Mouse (Mus musculus) liver, embryonic 16.5 days (tissue): ENCODE data around the gene Csnk2a1. TPM values are rescaled to one million over a fixed set of nuclear protein-coding genes. Genes with fewer than 3 reads are reported as not detected.
"Not testable (repeated sequence)": the region's sequence is repeated elsewhere in the genome, so short reads cannot be mapped to it uniquely, and the experiment has no call there.

Experiments used
- ATAC-seq: fragments of 200-750 bp; cut with Nextera tagmentation; 2 replicates; pipeline ENCODE4 v1.8.0; 2017; ENCODE audit warnings: low read depth, mild to moderate bottlenecking, moderate number of reproducible peaks, moderate library complexity
- H3K27ac ChIP-seq: fragments of 300-500 bp; sonication (generic); 2 replicates; pipeline ENCODE4 v1.5.1; 2014; ENCODE audit warnings: mild to moderate bottlenecking, low read length
- H3K27me3 ChIP-seq: fragments of 300-500 bp; sonication (generic); 2 replicates; pipeline ENCODE4 v1.6.1; 2014; ENCODE audit warnings: low read depth, low read length, mixed read lengths; ENCODE audit not compliant: control insufficient read depth, insufficient read depth
- H3K36me3 ChIP-seq: fragments of 300-500 bp; sonication (generic); 2 replicates; pipeline ENCODE4 v1.6.1; 2014; ENCODE audit warnings: mild to moderate bottlenecking; ENCODE audit not compliant: control insufficient read depth, insufficient read depth
- H3K4me1 ChIP-seq: fragments of 300-500 bp; sonication (generic); 2 replicates; pipeline ENCODE4 v1.6.1; 2014; ENCODE audit warnings: low read depth, low read length, mixed read lengths; ENCODE audit not compliant: control insufficient read depth
- H3K4me2 ChIP-seq: fragments of 300-500 bp; sonication (generic); 2 replicates; pipeline ENCODE4 v1.6.1; 2014; ENCODE audit warnings: low read depth, low read length, mixed read lengths
- H3K4me3 ChIP-seq: fragments of 300-500 bp; sonication (generic); 2 replicates; pipeline ENCODE4 v1.5.1; 2014; ENCODE audit warnings: low read depth, mild to moderate bottlenecking, low read length
- H3K9ac ChIP-seq: fragments of 300-500 bp; sonication (generic); 2 replicates; pipeline ENCODE4 v1.6.1; 2014; ENCODE audit warnings: low read depth, low read length
- H3K9me3 ChIP-seq: fragments of 300-500 bp; sonication (generic); replicated peaks from 2 replicates; pipeline ENCODE4 v1.6.1; 2016; ENCODE audit warnings: low read length; ENCODE audit not compliant: control insufficient read depth
- WGBS: fragments of 180-500 bp; shearing (Covaris S2); extraction: QIAGEN DNeasy Blood & Tissue Kit; methylation state at CpG from one replicate; pipeline ENCODE4 v1.1.7; 2014; ENCODE audit not compliant: insufficient replicate concordance; 5-methylcytosine and 5-hydroxymethylcytosine counted together
- polyA plus RNA-seq: library from polyadenylated mRNA; unstranded; fragments of >200 nt; fragmentation: Nextera tagmentation; extraction: Ambion mirVana; gene quantifications from 2 replicates; pipeline ENCODE4 v1.2.1, GENCODE M21; 2015

The Csnk2a1 gene
- polyA plus RNA-seq, 1 experiment from 2014 or later: 33.5 TPM

- Histone ChIP-seq H3K27me3 (no peaks in the 10 kb centered on the region), H3K9ac (no peak overlapping the region), H3K4me1 (no peaks in the 10 kb centered on the region), H3K9me3 (no peaks in the 10 kb centered on the region), H3K36me3 (peaks cover 38% of the 10 kb centered on the region), H3K27ac (no peak overlapping the region), H3K4me3 (no peak overlapping the region), H3K4me2 (no peak overlapping the region)
- WGBS: 65% methylated on average over 2 of the region's 2 CpGs
- ATAC-seq: no peak
These were observed 47.0 kb downstream of the Csnk2a1 start for GRCm38 (mm10) chr2:152273639-152274038.

- no peak overlapping the region for H3K4me3 ChIP-seq
- 86% methylated on average over 3 of the region's 3 CpGs for WGBS
- no peak overlapping the region for H3K4me2 ChIP-seq
- H3K9me3 ChIP-seq: no peaks in the 10 kb centered on the region
- no peak overlapping the region for H3K27ac ChIP-seq
- peaks cover 19% of the 10 kb centered on the region for H3K36me3 ChIP-seq
- no peak overlapping the region for H3K9ac ChIP-seq
- no peak for ATAC-seq
- H3K27me3 ChIP-seq: no peaks in the 10 kb centered on the region
- H3K4me1 ChIP-seq: no peaks in the 10 kb centered on the region
These were observed 54.8 kb downstream of the Csnk2a1 start for GRCm38 (mm10) chr2:152281407-152281806.

GRCm38 (mm10) chr2:152287560-152287959 lies 60.9 kb downstream of the Csnk2a1 start:
- H3K27ac ChIP-seq: no peak overlapping the region
- H3K4me2 ChIP-seq: no peak overlapping the region
- H3K4me1 ChIP-seq: no peaks in the 10 kb centered on the region
- no peak for ATAC-seq
- peaks cover 11% of the 10 kb centered on the region for H3K36me3 ChIP-seq
- no peak overlapping the region for H3K9ac ChIP-seq
- WGBS: 75% methylated on average over 5 of the region's 5 CpGs
- no peak overlapping the region for H3K4me3 ChIP-seq
- H3K27me3 ChIP-seq: no peaks in the 10 kb centered on the region
- H3K9me3 ChIP-seq: no peaks in the 10 kb centered on the region

GRCm38 (mm10) chr2:152288046-152288445 lies 61.4 kb downstream of the Csnk2a1 start:
- no peak overlapping the region for H3K4me2 ChIP-seq
- WGBS: 71% methylated on average over 8 of the region's 8 CpGs
- ATAC-seq: no peak
- no peak overlapping the region for H3K4me3 ChIP-seq
- no peak overlapping the region for H3K27ac ChIP-seq
- peaks cover under 1% of the 10 kb centered on the region for H3K4me1 ChIP-seq
- no peak overlapping the region for H3K9ac ChIP-seq
- H3K9me3 ChIP-seq: no peaks in the 10 kb centered on the region
- H3K27me3 ChIP-seq: no peaks in the 10 kb centered on the region
- H3K36me3 ChIP-seq: peaks cover 9% of the 10 kb centered on the region

GRCm38 (mm10) chr2:152289623-152290022 lies 63.0 kb downstream of the Csnk2a1 start:
- WGBS: 62% methylated on average over 1 of the region's 2 CpGs
- ATAC-seq: not testable (repeated sequence)

GRCm38 (mm10) chr2:152292475-152292874 lies 65.8 kb downstream of the Csnk2a1 start:
- 72% methylated on average over 2 of the region's 2 CpGs for WGBS
- H3K9ac ChIP-seq: no peak overlapping the region

More at GRCm38 (mm10) chr2:152289623-152290022, 63.0 kb downstream of the Csnk2a1 start:
- not testable (repeated sequence) for H3K9me3 ChIP-seq, H3K27me3 ChIP-seq, H3K36me3 ChIP-seq, H3K9ac ChIP-seq, H3K4me3 ChIP-seq, H3K27ac ChIP-seq, H3K4me2 ChIP-seq, H3K4me1 ChIP-seq

GRCm38 (mm10) chr2:152293179-152293726 lies 66.6 kb downstream of the Csnk2a1 start:
- Histone ChIP-seq H3K9ac (peak overlapping the region; percentile 94), H3K4me2 (peak overlapping the region; percentile 88), H3K36me3 (no peaks in the 10 kb centered on the region), H3K4me3 (peak overlapping the region; percentile 91), H3K27ac (peak overlapping the region; percentile 52; the same call in 1 of the 2 replicates), H3K4me1 (peaks cover 14% of the 10 kb centered on the region), H3K9me3 (no peaks in the 10 kb centered on the region), H3K27me3 (no peaks in the 10 kb centered on the region)
- ATAC-seq: peak; percentile 26
- under 1% methylated on average over 15 of the region's 15 CpGs for WGBS

More at GRCm38 (mm10) chr2:152292475-152292874, 65.8 kb downstream of the Csnk2a1 start:
- no peaks in the 10 kb centered on the region for H3K27me3 ChIP-seq
- no peak overlapping the region for H3K4me2 ChIP-seq
- H3K36me3 ChIP-seq: no peaks in the 10 kb centered on the region
- H3K4me1 ChIP-seq: peaks cover 14% of the 10 kb centered on the region
- ATAC-seq: no peak
- no peaks in the 10 kb centered on the region for H3K9me3 ChIP-seq
- H3K4me3 ChIP-seq: no peak overlapping the region
- no peak overlapping the region for H3K27ac ChIP-seq

- Histone ChIP-seq H3K4me3 (peak within 1 kb of the TSS; percentile 91), H3K36me3 (no peaks in the 10 kb centered on the region), H3K4me2 (peak within 1 kb of the TSS; percentile 88), H3K9ac (peak within 1 kb of the TSS; percentile 94), H3K27ac (peak within 1 kb of the TSS; percentile 88), H3K27me3 (no peaks in the 10 kb centered on the region), H3K4me1 (peaks cover 14% of the 10 kb centered on the region), H3K9me3 (no peaks in the 10 kb centered on the region)
- peak; percentile 98 for ATAC-seq
- under 1% methylated on average over 64 of the region's 70 CpGs for WGBS
These were observed 67.3 kb downstream of the Csnk2a1 start, which contains the start of gene Tbc1d20 for GRCm38 (mm10) chr2:152293727-152294475. Gene Tbc1d20 (plus strand): TSS chr2:152293828.

- no peaks in the 10 kb centered on the region for H3K27me3 ChIP-seq
- H3K4me3 ChIP-seq: peak overlapping the region; percentile 91
- peak overlapping the region; percentile 88 for H3K27ac ChIP-seq
- H3K9ac ChIP-seq: peak overlapping the region; percentile 94
- peak overlapping the region; percentile 88 for H3K4me2 ChIP-seq
- ATAC-seq: no peak
- 31% methylated on average over 5 of the region's 5 CpGs for WGBS
- no peaks in the 10 kb centered on the region for H3K9me3 ChIP-seq
- H3K4me1 ChIP-seq: peaks cover 14% of the 10 kb centered on the region
- H3K36me3 ChIP-seq: no peaks in the 10 kb centered on the region
These were observed 67.9 kb downstream of the Csnk2a1 start for GRCm38 (mm10) chr2:152294541-152294940.
